Mouse (Mus musculus) erythroblast, embryonic 14.5 days (primary cell): Measurements from ENCODE around the gene Tmem161a.

Experiments used
- GATA1 ChIP-seq: IDR thresholded peaks from 2 replicates; pipeline ENCODE4 v1.6.1; 2012; ENCODE audit warnings: low read length, inconsistent platforms, mixed read lengths
- TAL1 ChIP-seq: IDR thresholded peaks from 3 replicates; pipeline ENCODE4 v1.6.1; 2012; ENCODE audit warnings: low read length, inconsistent platforms, mixed read lengths

DNA sequence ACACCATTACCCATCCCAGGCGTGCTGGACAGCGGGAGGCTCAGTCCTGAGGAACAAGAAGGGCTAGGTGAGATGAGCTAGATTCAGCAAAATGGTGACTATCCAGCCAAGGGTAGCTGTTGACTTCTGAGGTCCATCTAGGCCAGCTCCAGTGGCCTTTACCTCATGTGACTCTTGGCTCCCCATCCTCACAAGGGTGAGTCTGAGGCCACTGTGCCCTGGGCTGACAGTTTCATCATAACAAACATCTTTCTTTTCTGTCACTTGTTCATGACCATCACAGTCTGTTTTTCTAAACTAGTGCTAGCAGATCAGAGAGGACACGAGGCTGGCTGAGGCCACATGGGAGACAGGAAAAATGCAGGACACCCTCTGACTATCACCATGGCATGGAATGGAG lies 22.0 kb downstream of the Tmem161a start:
- TF ChIP-seq TAL1 (no peak), GATA1 (no peak)
